Mouse (Mus musculus) gastrocnemius, postnatal 10 days (tissue): ENCODE results near the gene Dync2h1. TPM values are rescaled to one million over a fixed set of nuclear protein-coding genes. Genes with fewer than 3 reads are reported as not detected.
"Not testable (repeated sequence)": the region's sequence is repeated elsewhere in the genome, so short reads cannot be mapped to it uniquely, and the experiment has no call there.

ENCODE experiments used
- DNase-seq: peaks from one replicate; pipeline ENCODE4 v3.0.0; 2021; ENCODE audit warnings: mixed read lengths
- total RNA-seq, 2 experiments: library from RNA; stranded (reverse); gene quantifications; 2 replicates each; pipeline ENCODE4 v1.2.3; 2021

The Dync2h1 gene
- total RNA-seq, 2 experiments from 2014 or later = 3.8 to 4.3 TPM

DNA sequence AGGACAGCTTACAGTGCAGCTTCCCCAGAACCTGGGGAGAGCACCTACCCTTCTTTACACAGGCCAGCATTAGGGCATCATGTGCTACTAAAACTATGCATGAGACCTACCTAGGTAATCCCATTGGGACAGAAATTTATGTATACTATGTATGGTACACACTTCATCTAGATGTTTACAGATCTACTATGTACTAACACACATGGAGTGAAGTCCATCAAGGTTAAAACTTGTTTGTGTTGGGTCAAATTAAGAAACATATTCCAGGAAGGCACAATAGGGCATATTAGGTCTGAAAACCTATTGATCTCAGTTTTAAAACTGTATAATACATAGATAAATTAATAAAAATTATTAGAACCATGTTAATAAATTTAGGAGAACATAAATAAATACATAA, 168.6 kb downstream of the Dync2h1 start:
- no peak for DNase-seq

DNA sequence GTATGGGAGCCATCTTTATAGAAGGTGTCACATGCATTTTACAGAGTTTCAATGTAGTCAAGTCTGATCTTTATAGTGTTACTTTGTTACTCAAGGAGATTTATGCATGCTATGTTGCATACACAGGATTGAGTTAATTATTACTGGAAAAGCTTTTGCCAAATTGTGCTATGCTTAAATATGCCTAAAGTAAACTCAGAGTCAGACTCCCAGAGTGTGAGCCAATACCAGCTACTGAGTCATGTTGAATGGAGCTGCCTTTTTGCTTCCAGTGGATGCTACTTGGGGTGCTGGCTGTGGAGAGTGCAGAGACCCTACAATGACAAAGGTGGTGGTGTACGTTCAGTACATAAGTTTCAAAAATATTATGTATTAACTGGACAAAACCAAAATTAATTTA, 169.5 kb downstream of the Dync2h1 start:
- DNase-seq = no peak

DNA sequence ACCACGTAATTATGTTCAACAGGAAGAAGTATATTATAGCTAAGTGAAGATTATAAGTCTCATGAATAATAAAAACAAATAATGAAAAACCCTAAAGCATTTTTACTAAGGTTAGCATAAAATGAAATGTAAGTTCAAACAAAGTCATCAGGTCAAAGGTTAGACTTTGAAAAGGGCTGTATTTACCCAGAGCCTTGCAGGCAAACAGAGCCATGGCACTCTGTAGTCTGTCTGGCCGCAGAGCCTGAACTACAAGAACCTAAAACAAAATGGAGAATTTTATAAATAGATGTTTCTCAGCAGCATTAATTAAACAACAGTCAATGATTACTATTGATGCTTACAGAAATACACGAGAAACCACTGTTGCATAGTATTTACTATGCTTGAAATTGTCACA, 174.5 kb downstream of the Dync2h1 start:
- no peak for DNase-seq

DNA sequence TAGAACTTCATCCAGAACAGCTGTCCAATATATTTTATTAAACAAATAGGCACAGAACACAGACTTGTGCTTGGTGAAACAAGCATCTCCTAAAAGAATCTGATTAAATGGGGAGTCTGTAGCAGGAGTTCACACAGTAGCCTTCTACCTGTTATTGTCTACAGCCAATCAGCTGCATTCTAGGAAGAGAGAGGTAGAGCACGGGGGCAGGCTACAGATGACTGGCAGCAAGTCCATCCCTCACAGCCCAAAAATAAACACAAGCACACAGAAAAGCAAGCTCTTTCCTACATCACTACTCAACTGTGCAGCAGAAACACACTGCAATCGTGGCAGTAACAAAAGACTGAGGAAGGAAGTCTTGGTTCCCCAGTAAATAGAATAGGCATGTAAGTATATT, 189.4 kb downstream of the Dync2h1 start:
- DNase-seq = no peak

DNA sequence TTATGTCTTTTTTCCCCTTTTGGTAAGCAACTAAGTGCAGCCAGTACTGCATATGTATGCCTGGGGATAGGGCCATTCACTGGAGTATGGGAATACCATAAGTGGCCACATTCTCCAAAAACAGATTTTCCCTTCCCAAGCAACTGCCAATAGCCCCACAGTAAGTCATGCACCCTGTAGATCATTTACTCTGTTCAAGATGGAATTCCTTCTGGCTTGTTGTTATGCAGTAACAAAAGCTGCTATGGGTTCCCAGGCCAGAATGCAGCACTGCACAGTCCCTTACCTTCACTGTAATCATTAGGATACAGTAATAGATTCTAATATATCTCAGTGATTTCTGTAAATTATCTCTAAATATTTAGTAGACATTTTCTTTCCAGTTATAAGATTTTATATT, 190.0 kb downstream of the Dync2h1 start:
- no peak for DNase-seq

DNA sequence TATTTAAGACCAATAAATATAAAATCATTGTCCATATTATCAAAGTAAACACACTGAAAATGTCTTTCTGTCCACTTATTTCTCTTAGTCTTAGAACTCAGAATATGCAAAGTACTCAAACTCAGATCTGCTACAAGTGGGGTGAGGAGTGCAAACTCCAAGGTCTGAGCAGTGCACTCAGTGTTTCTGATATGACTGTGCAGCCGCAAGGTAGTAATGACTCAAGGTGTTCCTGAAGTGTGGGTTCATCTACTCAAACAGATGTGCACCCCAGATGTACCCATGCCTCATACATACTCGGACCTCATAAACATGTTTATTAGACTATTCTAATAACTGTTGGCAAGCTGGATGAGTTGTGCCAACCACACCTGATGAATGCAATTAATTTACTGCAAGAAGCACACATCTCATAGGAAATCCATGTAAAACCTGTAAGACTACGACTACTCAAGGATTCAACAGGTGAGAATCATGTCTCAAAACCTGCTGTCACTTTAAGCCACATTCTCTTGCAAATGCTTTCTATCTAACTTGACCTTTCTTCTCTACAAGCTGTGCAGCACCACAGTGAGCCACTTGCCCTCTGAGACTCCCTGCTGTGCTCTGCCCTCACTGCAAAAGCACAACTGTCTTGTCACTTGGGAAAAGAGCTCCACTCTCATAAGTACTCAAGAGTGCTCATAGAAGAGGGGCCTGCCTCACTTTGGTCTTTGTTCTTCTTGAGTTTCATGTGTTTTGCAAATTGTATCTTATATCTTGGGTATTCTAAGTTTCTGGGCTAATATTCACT, 195.2 kb downstream of the Dync2h1 start:
- no peak for DNase-seq

DNA sequence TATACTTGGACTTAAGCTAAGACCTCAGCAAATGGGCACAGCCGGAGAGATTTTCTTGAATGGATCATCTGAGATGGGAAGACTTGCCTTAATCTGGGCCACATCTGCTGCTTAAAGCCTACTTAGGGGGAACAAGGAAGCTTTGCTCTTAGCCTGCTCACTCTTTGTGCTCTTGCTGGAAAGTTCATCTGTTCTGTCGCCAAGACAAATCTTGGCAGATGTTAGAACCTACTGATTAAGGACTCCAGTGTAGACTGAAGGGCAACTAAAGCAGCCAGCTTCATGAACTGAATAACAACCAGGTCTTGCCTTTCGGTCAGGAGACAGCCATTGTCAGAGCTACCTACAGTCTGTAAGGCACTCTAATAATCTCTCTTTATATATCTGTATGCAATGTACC, 198.1 kb downstream of the Dync2h1 start:
- DNase-seq = no peak

DNA sequence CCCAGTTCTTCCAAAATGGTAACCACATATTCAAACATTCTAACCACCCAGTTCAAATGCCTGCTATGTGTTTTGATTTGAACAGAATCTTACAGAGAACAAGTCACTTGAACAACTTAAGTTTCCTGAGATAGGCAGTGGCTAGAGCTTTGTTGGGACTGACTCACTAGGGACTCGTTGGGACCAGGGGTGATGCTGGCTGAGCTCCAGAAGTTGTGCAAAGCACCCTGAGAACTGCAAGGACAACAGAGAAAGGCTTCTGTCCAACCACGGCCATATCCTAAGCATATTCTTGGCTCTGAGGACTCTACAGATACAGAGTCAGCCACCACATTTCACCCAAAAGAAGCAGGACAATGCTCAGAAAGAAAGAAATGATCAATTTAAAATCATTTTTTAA, 215.1 kb downstream of the Dync2h1 start:
- no peak for DNase-seq

DNA sequence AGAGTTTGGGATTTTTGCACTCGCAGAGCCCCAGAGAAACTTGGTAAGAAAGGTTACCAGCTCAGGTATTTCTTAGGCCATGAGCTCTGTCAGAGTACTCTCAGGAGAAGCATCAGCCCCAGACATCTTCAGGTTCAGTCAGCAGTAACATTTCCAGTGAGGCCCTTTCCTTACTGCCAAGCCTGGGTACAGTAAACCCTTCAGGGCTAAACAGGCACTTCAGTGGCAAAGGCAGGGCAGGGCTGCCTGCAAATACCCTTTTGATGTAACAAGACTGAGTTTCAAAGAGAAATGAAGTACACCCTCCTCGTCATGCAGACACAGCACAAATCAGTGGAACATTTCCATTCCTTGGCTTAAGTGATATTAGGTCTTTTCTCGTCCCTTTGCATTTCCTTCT, 219.2 kb downstream of the Dync2h1 start:
- no peak for DNase-seq

DNA sequence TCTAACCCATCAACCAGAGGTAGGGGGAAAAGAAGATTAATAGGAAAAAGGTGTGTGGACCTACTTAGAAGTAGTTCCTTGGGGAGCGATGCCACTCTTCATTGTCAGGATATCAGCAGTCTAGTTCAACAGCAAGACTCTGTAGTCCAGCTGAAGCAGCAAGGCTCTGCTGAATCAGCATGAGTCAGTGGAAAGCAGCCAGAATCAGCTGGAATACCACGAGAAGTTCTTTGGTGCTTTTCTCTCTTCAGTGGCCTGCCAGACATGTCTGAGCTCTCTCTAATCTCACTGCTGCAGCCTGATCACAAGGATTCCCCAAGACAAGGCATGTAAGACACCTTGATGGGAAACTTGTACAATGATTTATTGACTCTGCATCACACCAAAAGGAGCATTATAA, 225.9 kb downstream of the Dync2h1 start:
- DNase-seq = no peak

DNA sequence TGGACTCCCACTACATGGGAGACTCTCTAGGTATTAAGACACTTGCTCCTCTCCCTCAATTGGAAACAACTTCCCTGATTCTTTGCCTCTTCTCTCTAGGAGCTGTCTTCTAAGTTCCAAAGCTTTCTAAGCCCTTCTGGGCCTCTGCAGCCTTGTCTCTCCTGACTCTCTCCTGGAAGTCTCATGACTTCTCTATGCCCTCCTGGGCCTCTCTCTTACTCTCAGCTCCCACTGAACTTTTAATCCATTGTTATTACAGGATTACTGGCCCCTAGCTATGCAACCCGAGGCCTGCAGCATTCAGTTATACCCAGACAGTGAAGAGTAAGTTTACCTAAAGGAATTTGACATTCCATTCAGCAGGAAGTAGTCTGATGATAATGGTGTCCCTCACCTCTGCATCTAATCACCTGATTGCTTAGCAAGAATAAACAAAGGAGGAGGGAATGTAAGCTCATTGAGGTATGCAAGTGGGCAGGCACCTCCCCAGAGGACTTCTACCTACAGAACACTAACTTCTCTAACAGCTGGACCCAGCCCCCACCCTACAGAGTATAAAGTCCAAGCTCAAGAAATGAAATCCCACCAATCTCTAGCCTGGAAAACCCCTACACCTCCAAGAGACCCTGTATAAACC, 256.7 kb downstream of the Dync2h1 start:
- no peak for DNase-seq

DNA sequence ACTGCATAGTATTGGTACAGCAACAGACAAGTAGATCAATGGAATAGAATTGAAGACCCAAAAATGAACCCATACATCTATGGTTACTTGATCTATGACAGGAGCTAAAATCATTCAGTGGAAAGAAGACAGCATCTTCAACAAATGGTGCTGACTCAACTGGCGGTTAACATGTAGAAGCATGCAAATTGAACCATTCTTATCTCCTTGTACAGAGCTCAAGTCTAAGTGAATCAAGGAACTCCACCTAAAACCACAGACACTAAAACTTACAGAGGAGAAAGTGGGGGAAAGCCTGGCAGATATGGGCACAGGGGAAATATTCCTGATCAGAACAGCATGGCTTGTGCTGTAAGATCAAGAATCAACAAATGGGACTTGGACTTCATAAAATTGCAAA, 270.8 kb downstream of the Dync2h1 start:
- DNase-seq = no peak

DNA sequence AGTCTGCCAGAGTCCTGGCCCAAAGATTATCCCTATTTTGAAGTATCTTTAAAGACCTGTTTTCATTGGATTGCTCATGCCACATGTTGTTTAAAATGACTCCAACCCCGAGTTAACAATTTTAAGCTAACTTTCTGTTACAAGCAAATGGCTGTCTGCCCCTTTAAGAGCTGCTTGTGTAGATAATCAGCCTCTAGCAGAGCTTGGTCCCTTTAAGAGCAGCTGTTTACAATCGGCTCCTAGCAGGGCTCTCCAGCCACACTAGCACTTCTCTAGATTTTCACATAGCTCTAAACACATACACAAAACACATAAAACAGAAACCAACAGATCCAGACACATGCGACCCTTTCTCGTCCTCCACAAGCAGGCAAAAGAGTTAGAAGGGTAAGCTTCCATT, 273.7 kb downstream of the Dync2h1 start:
- DNase-seq = not testable (repeated sequence)

DNA sequence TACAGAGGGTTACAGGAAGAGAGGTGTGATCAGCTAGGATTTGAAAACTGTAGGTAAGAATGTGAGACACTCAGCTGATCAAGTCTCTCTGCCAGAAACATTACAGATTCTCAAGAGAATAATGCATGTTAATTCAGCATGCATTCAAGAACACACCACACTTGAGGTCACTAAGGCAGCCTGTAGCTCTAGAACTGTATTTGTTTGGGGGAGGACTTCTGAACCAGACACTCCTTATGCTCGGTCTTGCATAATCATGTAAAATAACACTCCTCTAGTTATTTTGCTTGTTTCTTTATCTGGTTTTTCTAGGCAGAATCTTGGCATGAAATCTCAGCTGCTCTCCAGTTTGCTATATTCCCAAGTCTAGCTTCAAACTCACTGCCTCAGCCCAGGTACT, 282.6 kb downstream of the Dync2h1 start:
- no peak for DNase-seq

DNA sequence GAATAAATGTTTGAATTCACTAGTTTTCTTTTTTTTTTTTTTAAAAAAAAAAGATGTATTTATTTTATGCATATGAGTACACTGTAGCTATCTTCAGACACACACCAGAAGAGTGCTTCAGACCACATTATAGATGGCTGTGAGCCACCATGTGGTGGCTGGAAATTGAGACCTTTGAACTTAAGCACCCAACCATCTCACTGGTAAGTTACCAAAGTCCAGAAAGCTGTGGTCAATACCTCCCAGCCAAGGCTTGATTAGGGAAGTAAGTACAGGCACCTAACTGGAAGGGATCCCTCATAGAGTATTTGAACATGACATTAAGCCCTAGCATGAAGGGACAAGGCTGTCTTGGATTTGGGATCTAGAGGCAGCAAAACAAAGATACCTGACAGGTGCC, 292.9 kb downstream of the Dync2h1 start:
- DNase-seq = no peak

DNA sequence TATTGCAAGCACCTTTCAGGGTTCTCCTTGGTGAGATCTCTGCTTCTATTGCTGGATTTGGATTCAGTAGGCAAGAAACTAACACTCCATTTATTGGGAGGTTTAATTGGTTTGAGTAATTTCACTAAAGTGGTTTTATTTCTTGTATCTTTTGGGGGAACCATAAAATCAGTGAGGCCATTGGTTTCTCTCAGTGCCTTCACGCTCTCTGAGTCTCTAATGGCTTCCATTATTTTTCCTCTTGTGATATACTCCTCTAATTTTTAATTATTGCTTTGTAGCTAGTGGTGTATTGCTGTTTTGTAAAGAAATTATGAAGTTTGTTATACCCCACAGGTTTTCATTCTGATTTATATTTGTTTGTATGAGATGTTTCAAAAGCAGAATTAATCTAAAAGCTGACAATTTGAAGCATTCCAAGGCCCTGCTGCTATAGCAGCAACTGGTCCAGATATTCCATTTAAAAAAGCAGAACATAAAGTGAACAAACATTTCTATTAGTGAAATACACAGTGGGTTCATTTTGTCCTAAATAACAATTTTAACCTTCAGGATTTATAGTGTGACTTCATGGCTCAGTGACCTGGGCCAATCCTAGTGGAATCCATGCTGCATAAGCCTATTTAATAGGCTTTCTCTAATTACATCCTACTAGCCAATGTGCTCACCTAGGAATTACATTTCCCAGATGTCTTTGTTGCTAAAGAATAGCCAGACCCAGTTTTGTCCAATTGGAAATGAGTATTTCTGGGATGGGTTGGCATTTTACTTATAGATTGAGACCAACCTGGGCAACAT, 302.9 kb downstream of the Dync2h1 start:
- no peak for DNase-seq

Other genes with a start within 250 kb of the Dync2h1 start
- 10 to 100 TPM; 65.4 to 69.4 TPM for gene Dcun1d5, start 74 bp upstream of the Dync2h1 start, total RNA-seq
- gene Mmp13, start 88.1 kb upstream of the Dync2h1 start, total RNA-seq = 10 to 100 TPM in 1 of 2 experiments, not detected in 1; 47.5 TPM
- not detected for gene Mmp12, start 159.9 kb upstream of the Dync2h1 start, total RNA-seq
- not detected for gene Mmp1b, start 203.6 kb upstream of the Dync2h1 start, total RNA-seq